Mouse (Mus musculus) olfactory bulb, adult 2 months (tissue): Measurements from ENCODE around the gene Adssl1. TPM values are rescaled to one million over a fixed set of nuclear protein-coding genes. Genes with fewer than 3 reads are reported as not detected.

ENCODE experiments used
- H3K27ac ChIP-seq: fragments of 200-500 bp; 2 replicates; pipeline ENCODE4 v1.5.1; 2012; ENCODE audit warnings: low read depth, low read length; ENCODE audit not compliant: insufficient read depth
- H3K4me1 ChIP-seq: fragments of 200-500 bp; 2 replicates; pipeline ENCODE4 v1.6.1; 2012; ENCODE audit warnings: low read length; ENCODE audit not compliant: control insufficient read depth, insufficient read depth
- H3K4me3 ChIP-seq: fragments of 200-500 bp; 2 replicates; pipeline ENCODE4 v1.5.1; 2012; ENCODE audit warnings: mild to moderate bottlenecking, low read depth, low read length, moderate library complexity; ENCODE audit not compliant: insufficient read depth
- CTCF ChIP-seq: fragments of 200-500 bp; IDR thresholded peaks from 2 replicates; pipeline ENCODE4 v1.5.1; 2012; ENCODE audit warnings: low read depth, mild to moderate bottlenecking, low read length, moderate library complexity; ENCODE audit not compliant: insufficient read depth
- POLR2A ChIP-seq: fragments of 200-500 bp; IDR thresholded peaks from 2 replicates; pipeline ENCODE4 v1.6.1; 2012; ENCODE audit warnings: mild to moderate bottlenecking, low read depth, low read length, moderate library complexity; ENCODE audit not compliant: insufficient read depth
- WGBS: fragments of 180-500 bp; shearing (Covaris S2); methylation state at CpG from one replicate; pipeline ENCODE4 v1.1.7; 2018; 5-methylcytosine and 5-hydroxymethylcytosine counted together
- polyA plus RNA-seq: library from polyadenylated mRNA; stranded (reverse); fragments of >200 nt; gene quantifications from 2 replicates; pipeline ENCODE4 v1.2.4, GENCODE M21; 2012; ENCODE audit warnings: low replicate concordance; ENCODE audit not compliant: missing spikeins, insufficient read depth, insufficient read length

The Adssl1 gene
- polyA plus RNA-seq, 1 experiment = not detected

DNA sequence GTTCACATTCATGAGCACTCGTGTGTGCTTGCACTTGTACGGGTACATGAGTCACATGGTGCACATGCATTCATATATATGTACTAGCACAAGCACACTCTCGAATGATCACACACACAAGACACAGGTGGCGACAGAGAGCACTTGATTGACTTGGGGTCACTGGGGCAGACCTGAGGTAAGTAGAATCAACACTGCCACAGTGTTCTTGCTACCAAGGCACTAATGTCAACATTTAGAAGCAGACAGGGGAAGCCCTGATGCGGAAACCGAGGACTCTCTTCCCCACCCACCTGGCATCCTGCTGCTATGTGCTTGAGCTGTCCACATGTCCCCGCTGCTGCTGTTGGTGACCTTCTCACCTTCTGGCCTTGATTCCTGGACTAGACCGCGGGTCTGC lies 13.8 kb downstream of the Adssl1 start:
- TF ChIP-seq POLR2A (no peak), CTCF (no peak)
- 77% methylated on average over 9 of the region's 9 CpGs for WGBS
- H3K4me3 ChIP-seq = no peak overlapping the region
- peaks cover 10% of the 10 kb centered on the region for H3K4me1 ChIP-seq
- H3K27ac ChIP-seq = no peak overlapping the region

DNA sequence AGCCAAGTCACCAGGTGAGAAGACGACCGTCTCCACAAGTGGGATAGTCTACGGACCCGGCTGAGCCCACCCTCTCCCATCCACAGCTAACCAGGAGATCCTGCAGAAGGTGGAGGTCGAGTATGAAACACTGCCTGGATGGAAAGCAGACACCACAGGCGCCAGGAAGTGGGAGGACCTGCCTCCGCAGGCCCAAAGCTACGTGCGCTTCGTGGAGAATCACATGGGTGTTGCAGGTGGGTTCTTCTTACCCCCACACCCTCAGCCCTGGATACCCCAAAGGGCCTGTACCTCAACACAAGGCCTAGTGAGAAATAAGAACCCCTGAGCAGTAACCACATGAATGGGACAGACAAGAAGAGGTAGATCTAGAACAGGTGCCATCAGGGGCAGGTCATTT lies 19.7 kb downstream of the Adssl1 start:
- Histone ChIP-seq H3K4me1 (no peaks in the 10 kb centered on the region), H3K4me3 (no peak overlapping the region), H3K27ac (no peak overlapping the region)
- WGBS = 89% methylated on average over 10 of the region's 10 CpGs
- TF ChIP-seq POLR2A (no peak), CTCF (no peak)

DNA sequence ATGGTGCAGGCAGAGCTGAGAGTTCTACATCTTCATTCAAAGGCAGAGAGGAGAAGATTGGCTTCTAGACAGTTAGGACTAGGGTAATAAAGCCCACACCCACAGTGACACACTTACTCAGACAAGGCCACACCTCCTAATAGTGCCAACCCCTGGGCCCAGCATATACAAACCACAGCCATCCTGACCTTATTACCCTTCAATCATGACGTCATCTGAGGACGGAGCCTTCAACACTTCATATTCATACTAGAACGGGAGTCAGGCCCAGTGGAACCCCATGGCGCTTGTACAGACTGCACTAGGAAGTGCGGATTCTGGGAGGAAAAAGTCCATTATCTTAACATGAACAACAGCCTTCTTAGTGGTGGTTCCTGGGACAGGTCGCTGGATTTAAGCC lies 23.3 kb downstream of the Adssl1 start:
- H3K27ac ChIP-seq = no peak overlapping the region
- 92% methylated on average over 6 of the region's 6 CpGs for WGBS
- H3K4me3 ChIP-seq = no peak overlapping the region
- TF ChIP-seq POLR2A (no peak), CTCF (no peak)
- peaks cover 25% of the 10 kb centered on the region for H3K4me1 ChIP-seq

DNA sequence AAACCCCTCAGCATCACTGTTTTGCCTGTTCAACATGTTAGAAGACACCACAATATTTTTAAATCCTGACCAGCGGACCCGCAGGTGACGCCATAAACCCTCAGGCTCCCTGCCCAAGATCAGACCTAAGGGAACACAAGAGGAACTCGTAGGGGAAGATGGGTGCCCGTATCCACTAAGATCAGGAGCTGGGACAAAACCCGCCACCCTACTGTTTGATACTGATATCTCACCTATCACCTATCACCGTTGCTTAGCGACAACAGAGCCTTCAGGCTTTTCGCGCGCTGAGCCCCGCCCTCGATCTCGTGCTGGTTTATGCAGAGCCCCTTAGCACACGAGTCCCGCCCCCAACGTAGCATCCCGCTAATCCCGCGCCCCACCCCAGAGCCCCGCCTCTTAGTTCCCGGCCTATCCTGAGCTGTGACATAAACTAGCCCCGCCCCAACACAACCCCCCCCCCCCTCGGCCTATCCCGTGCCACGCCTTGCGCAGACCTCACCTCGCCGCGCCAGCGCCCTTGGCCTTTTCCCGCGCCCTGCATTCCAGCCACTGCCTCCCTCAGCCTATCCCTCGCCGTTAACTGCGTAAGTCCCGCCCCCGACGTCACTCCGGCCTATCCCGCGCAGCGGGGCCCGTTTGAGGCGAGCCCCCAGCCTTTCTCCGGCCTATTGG lies 24.5 kb downstream of the Adssl1 start, which contains the start of gene Siva1:
Gene Siva1 (plus strand): TSS at position 500 of the 675 bp plus-strand sequence.
- Histone ChIP-seq H3K27ac (peak within 1 kb of the TSS; percentile 29; the same call in 1 of the 2 replicates), H3K4me1 (peaks cover 35% of the 10 kb centered on the region), H3K4me3 (peak within 1 kb of the TSS; percentile 82)
- TF ChIP-seq POLR2A (no peak), CTCF (no peak)
- under 1% methylated on average over 45 of the region's 46 CpGs for WGBS

DNA sequence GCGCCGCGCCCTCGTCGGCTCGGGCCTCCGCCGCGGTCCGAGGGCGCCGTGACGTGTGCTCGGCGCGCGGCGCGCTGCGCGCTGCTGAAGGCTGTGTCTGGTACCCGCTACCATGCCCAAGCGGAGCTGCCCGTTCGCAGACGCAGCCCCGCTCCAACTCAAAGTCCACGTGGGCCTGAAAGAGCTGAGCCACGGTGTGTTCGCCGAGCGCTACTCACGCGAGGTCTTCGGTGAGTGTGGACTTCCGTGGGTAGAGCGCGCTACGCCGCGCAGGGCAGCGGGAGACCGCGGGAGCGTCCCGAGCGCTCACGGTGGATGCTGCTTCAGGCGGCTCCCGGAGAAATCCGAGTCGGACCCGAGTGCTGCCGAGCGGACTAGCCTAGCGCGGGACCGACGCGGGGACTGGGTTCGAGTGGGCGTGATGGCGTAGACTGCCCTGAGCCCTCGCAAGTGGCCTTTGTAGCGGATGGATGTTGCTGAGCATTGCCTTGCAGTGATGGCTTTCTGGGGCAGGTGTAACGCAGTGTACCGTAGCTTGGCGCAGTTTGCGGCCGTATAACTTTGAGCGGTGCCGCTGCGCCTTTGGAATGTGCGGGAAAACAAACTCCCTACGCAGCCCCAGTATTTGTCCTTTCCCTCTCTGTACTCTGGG lies 25.1 kb downstream of the Adssl1 start:
- peak overlapping the region; percentile 82 for H3K4me3 ChIP-seq
- TF ChIP-seq POLR2A (peak; percentile 78), CTCF (no peak)
- H3K27ac ChIP-seq = peak overlapping the region; percentile 29; the same call in 1 of the 2 replicates
- H3K4me1 ChIP-seq = peaks cover 35% of the 10 kb centered on the region
- under 1% methylated on average over 75 of the region's 75 CpGs for WGBS

DNA sequence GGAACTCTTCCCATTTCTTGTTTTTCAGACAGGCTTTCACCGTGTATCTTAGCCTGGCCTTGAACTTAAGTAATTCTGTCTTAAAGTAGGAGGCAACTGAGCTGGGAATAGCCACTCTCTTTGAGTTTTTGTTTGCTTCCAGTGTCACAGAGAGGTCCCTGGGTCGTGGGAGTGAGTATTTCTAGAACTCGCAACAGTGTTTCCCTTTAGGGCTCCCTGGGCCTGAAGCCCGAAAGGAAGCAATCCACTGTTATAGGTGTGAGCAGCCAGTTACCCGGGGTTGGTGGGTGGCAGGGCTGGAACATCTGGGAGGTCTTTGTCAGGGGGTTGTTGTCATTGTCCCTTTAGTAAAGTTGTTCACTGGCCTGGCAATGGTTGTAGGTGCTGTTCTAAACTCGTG lies 26.3 kb downstream of the Adssl1 start:
- 38% methylated on average over 6 of the region's 6 CpGs for WGBS

DNA sequence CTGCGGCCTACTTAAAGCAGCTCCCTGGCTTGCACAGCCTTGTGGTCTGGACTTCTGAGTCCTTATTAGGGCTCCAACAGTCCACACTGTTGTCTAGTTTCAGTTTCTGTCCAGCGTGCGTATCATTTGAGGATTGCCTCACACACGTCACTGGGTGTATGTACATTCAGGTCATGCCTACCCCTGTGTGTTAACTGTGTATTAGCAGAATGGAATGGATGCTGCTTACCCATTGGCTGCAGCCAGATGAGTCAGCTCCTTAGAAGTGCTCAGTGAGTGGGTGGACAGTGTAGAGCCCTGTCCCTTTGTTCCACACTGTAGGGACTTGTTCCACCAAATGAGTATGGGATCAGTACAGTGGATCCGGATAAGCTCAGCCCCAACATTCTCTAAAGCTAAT lies 28.2 kb downstream of the Adssl1 start:
- H3K4me1 ChIP-seq = peaks cover 35% of the 10 kb centered on the region
- H3K4me3 ChIP-seq = no peak overlapping the region
- H3K27ac ChIP-seq = peak overlapping the region; percentile 83
- 47% methylated on average over 5 of the region's 5 CpGs for WGBS
- TF ChIP-seq CTCF (no peak), POLR2A (no peak)

More for the DNA sequence above, 26.3 kb downstream of the Adssl1 start:
- H3K27ac ChIP-seq = no peak overlapping the region
- TF ChIP-seq POLR2A = no peak
- TF ChIP-seq CTCF = no peak
- no peak overlapping the region for H3K4me3 ChIP-seq
- H3K4me1 ChIP-seq = peaks cover 35% of the 10 kb centered on the region

DNA sequence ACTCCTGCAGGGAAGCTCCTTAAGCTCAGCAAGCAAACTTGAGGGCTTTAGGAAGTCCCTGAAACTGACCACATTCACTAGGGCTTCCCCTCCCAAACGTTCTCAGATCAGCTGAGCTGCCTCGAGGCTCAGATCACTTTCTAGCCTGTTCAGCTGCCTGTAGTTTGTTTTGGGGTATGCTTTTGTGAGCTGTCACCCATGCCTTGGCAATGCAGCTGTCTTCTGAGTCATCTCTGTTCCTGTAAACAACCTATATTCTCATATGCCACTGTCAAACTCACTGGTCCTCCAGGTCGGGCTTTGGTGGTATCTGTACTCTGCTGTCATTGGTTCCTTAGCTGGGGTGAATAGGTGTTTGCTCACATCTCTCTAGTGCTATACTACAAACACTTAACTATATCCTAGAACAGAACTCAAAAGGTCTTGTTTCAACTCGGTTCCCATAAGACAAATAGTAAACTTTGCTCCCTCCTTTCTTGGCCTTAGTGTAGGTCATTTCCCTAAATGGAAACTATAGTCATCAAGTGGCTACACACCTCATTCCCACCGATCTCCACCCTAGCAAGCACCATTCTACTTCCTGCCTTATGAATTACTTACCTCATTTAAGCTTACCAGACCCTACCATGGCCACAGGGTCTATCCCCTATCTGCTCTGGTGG lies 32.1 kb downstream of the Adssl1 start:
- WGBS = 50% methylated on average over 5 of the region's 5 CpGs
- Histone ChIP-seq H3K27ac (no peak overlapping the region), H3K4me1 (peaks cover 21% of the 10 kb centered on the region), H3K4me3 (no peak overlapping the region)
- TF ChIP-seq POLR2A (no peak), CTCF (no peak)

DNA sequence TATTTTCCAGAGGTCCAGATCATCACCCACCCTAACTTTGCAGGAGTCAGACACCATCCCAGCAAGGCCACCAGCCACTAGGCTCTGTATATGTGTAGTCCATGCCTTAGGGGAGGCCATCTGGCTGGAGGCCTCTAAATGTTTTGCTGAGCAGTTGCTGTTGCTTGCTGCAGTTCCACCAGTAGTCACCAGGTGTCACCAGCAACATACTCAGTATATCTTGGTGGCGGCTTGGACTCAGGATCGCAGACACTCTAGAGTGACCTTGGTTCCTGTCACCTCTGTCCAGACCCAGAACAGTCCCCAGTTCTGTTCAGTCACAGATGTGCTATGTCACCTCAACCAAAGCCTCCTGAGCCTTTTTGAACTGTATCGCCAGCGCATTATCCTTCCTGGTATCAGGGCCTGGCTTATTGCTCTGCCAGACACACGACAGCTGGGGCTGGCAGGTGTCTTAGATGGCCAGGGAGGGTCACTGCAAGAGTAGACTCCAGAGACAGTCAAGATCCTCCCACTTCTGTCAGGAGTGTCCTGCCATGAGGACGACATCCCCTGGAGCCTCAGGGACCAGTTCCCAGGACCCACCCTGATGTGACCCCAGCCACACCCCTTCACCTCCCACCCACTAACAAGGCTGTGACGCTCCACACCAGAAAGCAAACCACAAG lies 33.4 kb downstream of the Adssl1 start:
- H3K27ac ChIP-seq = no peak overlapping the region
- 44% methylated on average over 7 of the region's 7 CpGs for WGBS

More for the DNA sequence above, 33.4 kb downstream of the Adssl1 start:
- H3K4me1 ChIP-seq = peaks cover 12% of the 10 kb centered on the region
- no peak overlapping the region for H3K4me3 ChIP-seq
- TF ChIP-seq POLR2A = no peak
- TF ChIP-seq CTCF = 0 out of 2 replicates have a peak, but pooled peaks have one; percentile 18
